Mouse (Mus musculus) lung, postnatal 0 days (tissue): ENCODE results near the gene Reg3g.

Experiments used
- CTCF ChIP-seq: IDR thresholded peaks from 2 replicates; pipeline ENCODE4 v1.5.1; 2016; ENCODE audit warnings: antibody characterized with exemption, mild to moderate bottlenecking
- EP300 ChIP-seq: IDR thresholded peaks from 2 replicates; pipeline ENCODE4 v1.6.1; 2016; ENCODE audit warnings: antibody characterized with exemption, mild to moderate bottlenecking, control low read depth

DNA sequence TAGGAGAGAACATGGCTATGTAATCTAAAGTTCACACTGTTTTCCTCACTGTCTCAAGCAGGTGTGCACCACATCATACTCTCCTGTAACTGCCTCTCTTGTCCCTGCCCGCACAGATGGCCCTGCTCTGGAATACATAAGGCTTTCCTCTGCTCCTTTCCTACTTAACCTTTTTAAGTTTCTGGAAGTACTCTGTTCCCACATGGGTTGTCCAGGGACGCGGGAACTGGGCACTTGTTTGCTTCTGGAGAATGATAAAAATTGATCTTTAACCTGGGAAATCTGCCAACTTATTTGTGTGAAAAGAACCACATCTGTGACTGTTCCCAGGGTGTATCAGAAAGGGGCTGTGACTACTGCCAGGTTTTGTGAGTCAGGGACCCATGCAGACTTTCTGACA is 43.2 kb downstream of the Reg3g start:
- TF ChIP-seq CTCF: no peak
- TF ChIP-seq EP300: no peak
